Mouse (Mus musculus) CH12.LX (cell line): Measurements from ENCODE around the gene Gpr39. TPM values are rescaled to one million over a fixed set of nuclear protein-coding genes. Genes with fewer than 3 reads are reported as not detected.

ENCODE experiments used
- DNase-seq: peaks from one replicate; pipeline ENCODE4 v3.0.0-alpha.2; 2013; ENCODE audit errors: extremely low read depth
- H3K27ac ChIP-seq: 2 replicates; pipeline ENCODE4 v1.5.1; 2012; ENCODE audit warnings: low read depth, mild to moderate bottlenecking, control low read depth, moderate library complexity; ENCODE audit not compliant: insufficient read depth
- H3K27me3 ChIP-seq: replicated peaks from 2 replicates; pipeline ENCODE3; 2012; ENCODE audit warnings: inconsistent platforms
- H3K36me3 ChIP-seq, 2 experiments: replicated peaks in 1 of 2; 2 replicates each; pipeline versions ENCODE3 to v1.6.1; 2012; ENCODE audit warnings: inconsistent platforms in 1 of 2, low read length in 1 of 2, mild to moderate bottlenecking in 1 of 2, mixed read lengths in 1 of 2, moderate library complexity in 1 of 2; ENCODE audit not compliant: control insufficient read depth in 1 of 2, insufficient read depth in 1 of 2
- H3K4me1 ChIP-seq, 2 experiments: 2 replicates each; pipeline ENCODE4 v1.6.1; 2012; ENCODE audit warnings: inconsistent platforms in 1 of 2, moderate library complexity in 1 of 2; ENCODE audit not compliant: insufficient read depth in 2 of 2, control insufficient read depth in 1 of 2
- H3K4me2 ChIP-seq: 2 replicates; pipeline ENCODE4 v1.6.1; 2012; ENCODE audit warnings: low read depth, mild to moderate bottlenecking, control low read depth; ENCODE audit not compliant: poor library complexity, insufficient read depth, severe bottlenecking
- H3K4me3 ChIP-seq, 3 experiments: fragments of 150-350 bp in 1 of 3; sonication (generic) in 1 of 3; replicated peaks in 1 of 3; 2 replicates each; pipeline versions ENCODE3 to v1.5.1; 2011 to 2012; ENCODE audit warnings: low read depth in 2 of 3, low read length in 2 of 3, mild to moderate bottlenecking in 2 of 3, moderate library complexity in 2 of 3, control low read depth in 1 of 3, improper control_type of control experiment in 1 of 3, inconsistent platforms in 1 of 3, mixed read lengths in 1 of 3; ENCODE audit not compliant: poor library complexity in 1 of 3
- H3K79me2 ChIP-seq: replicated peaks from 2 replicates; pipeline ENCODE4 v1.6.1; 2012; ENCODE audit warnings: mild to moderate bottlenecking, moderate library complexity; ENCODE audit not compliant: control insufficient read depth, poor library complexity, insufficient read depth, severe bottlenecking; ENCODE audit errors: extremely low read depth
- H3K9ac ChIP-seq: 2 replicates; pipeline ENCODE4 v1.6.1; 2012; ENCODE audit warnings: low read depth, mild to moderate bottlenecking, control low read depth, moderate library complexity; ENCODE audit not compliant: insufficient read depth
- H3K9me3 ChIP-seq: replicated peaks from 2 replicates; pipeline ENCODE3; 2012; ENCODE audit warnings: low read length, inconsistent platforms, mixed read lengths
- BHLHE40 ChIP-seq: IDR thresholded peaks from 2 replicates; pipeline ENCODE4 v1.6.1; 2011; ENCODE audit warnings: mild to moderate bottlenecking, low read depth, low read length, improper control_type of control experiment
- CHD1 ChIP-seq: IDR thresholded peaks from 2 replicates; pipeline ENCODE4 v1.6.1; 2012; ENCODE audit warnings: low read depth, low read length, improper control_type of control experiment, inconsistent platforms
- CHD2 ChIP-seq: IDR thresholded peaks from 2 replicates; pipeline ENCODE4 v1.6.1; 2011; ENCODE audit warnings: low read length, improper control_type of control experiment
- E2F4 ChIP-seq: IDR thresholded peaks from 2 replicates; pipeline ENCODE4 v1.6.1; 2011; ENCODE audit warnings: low read depth, low read length, improper control_type of control experiment; ENCODE audit not compliant: insufficient replicate concordance
- ETS1 ChIP-seq: conservative IDR thresholded peaks from 2 replicates; pipeline ENCODE4 v1.6.1; 2012; ENCODE audit warnings: low read depth, mild to moderate bottlenecking, inconsistent platforms, low read length, improper control_type of control experiment, moderate library complexity
- GABPA ChIP-seq: IDR thresholded peaks from 2 replicates; pipeline ENCODE4 v1.6.1; 2012; ENCODE audit warnings: low read depth, low read length, improper control_type of control experiment, inconsistent platforms; ENCODE audit not compliant: insufficient replicate concordance
- IRF4 ChIP-seq: IDR thresholded peaks from 2 replicates; pipeline ENCODE4 v1.6.1; 2014; ENCODE audit warnings: low read depth, mild to moderate bottlenecking, inconsistent platforms, low read length, improper control_type of control experiment
- JUND ChIP-seq: conservative IDR thresholded peaks from 2 replicates; pipeline ENCODE4 v1.6.1; 2011; ENCODE audit warnings: low read depth, low read length, improper control_type of control experiment
- MAX ChIP-seq: IDR thresholded peaks from 2 replicates; pipeline ENCODE4 v1.6.1; 2011; ENCODE audit warnings: low read length, improper control_type of control experiment
- MEF2A ChIP-seq: IDR thresholded peaks from 2 replicates; pipeline ENCODE4 v1.6.1; 2014; ENCODE audit warnings: low read depth, mild to moderate bottlenecking, inconsistent platforms, low read length, improper control_type of control experiment, borderline replicate concordance
- MYC ChIP-seq: IDR thresholded peaks from 2 replicates; pipeline ENCODE4 v1.6.1; 2011; ENCODE audit warnings: low read depth, mild to moderate bottlenecking, improper control_type of control experiment, low read length
- NELFE ChIP-seq: IDR thresholded peaks from 2 replicates; pipeline ENCODE4 v1.6.1; 2011; ENCODE audit warnings: low read depth, low read length, improper control_type of control experiment
- NRF1 ChIP-seq: IDR thresholded peaks from 2 replicates; pipeline ENCODE4 v1.6.1; 2014; ENCODE audit warnings: low read depth, mild to moderate bottlenecking, inconsistent platforms, low read length, improper control_type of control experiment, moderate library complexity
- RAD21 ChIP-seq: IDR thresholded peaks from 2 replicates; pipeline ENCODE4 v1.6.1; 2011; ENCODE audit warnings: low read depth, mild to moderate bottlenecking, low read length, improper control_type of control experiment, moderate library complexity
- SIN3A ChIP-seq: IDR thresholded peaks from 2 replicates; pipeline ENCODE4 v1.6.1; 2012; ENCODE audit warnings: low read length, improper control_type of control experiment, inconsistent platforms
- SMC3 ChIP-seq: IDR thresholded peaks from 2 replicates; pipeline ENCODE4 v1.6.1; 2011; ENCODE audit warnings: low read depth, low read length, improper control_type of control experiment
- USF2 ChIP-seq: conservative IDR thresholded peaks from 2 replicates; pipeline ENCODE4 v1.6.1; 2011; ENCODE audit warnings: low read depth, low read length, improper control_type of control experiment
- ZC3H11A ChIP-seq: IDR thresholded peaks from 2 replicates; pipeline ENCODE4 v1.6.1; 2012; ENCODE audit warnings: low read depth, mild to moderate bottlenecking, inconsistent platforms, low read length, improper control_type of control experiment
- ZKSCAN1 ChIP-seq: IDR thresholded peaks from 2 replicates; pipeline ENCODE4 v1.6.1; 2012; ENCODE audit warnings: low read depth, inconsistent platforms, low read length, improper control_type of control experiment, borderline replicate concordance
- dilution Hi-C: fragments of 300-500 bp; cut with MboI; formaldehyde crosslinking; loops from 2 replicates; pipeline ENCODE4 v1.14.3; 2020; ENCODE audit warnings: low sequenced_read_pairs; ENCODE audit not compliant: extremely low pct_unique_long_range_greater_than_20kb, extremely low pct_ligation_motif_present
- in situ Hi-C: fragments of 300-500 bp; cut with MboI; formaldehyde crosslinking; loops from 3 replicates; pipeline ENCODE4 v1.14.3; 2019; ENCODE audit warnings: low sequenced_read_pairs, low pct_ligation_motif_present, low pct_unique_long_range_greater_than_20kb, mixed read lengths
- polyA plus RNA-seq: library from polyadenylated mRNA; unstranded; fragments of >175 nt; gene quantifications from 2 replicates; pipeline ENCODE4 v1.2.1, GENCODE M21; 2012; ENCODE audit warnings: low read depth; ENCODE audit not compliant: insufficient read length
- total RNA-seq, 2 experiments: library from RNA; depleted of rRNA; stranded (reverse); fragments of 300-350 nt in 1 of 2; fragments of >200 nt in 1 of 2; gene quantifications; 2 replicates each; pipeline ENCODE4 v1.2.3; 2012 to 2014

Gene Gpr39
- not detected in 2 replicates for total RNA-seq (2012; rRNA removed)
- total RNA-seq (2014; rRNA removed) = not detected in 2 replicates
- polyA plus RNA-seq = not detected in 2 replicates

GRCm38 (mm10) chr1:125676790-125677273 lies at the start of gene Gpr39:
TSS of gene Gpr39 (plus strand) at chr1:125676995.
- Histone ChIP-seq H3K4me2 (no peak within 1 kb of the TSS), H3K4me3 (no peak within 1 kb of the TSS), H3K79me2 (no peaks in the 10 kb centered on the region), H3K36me3 (no peaks in the 10 kb centered on the region), H3K27me3 (peaks cover 62% of the 10 kb centered on the region), H3K9ac (no peak within 1 kb of the TSS), H3K4me1 (no peaks in the 10 kb centered on the region), H3K27ac (no peak within 1 kb of the TSS), H3K9me3 (no peaks in the 10 kb centered on the region)
- in situ Hi-C loops (no loop called here), dilution Hi-C loops (no loop called here)
- no peak for TF ChIP-seq ZKSCAN1
- TF ChIP-seq E2F4 = no peak
- TF ChIP-seq MYC = no peak
- no peak for TF ChIP-seq CHD2
- no peak for TF ChIP-seq NELFE
- no peak for TF ChIP-seq MEF2A
- no peak for TF ChIP-seq MAX
- TF ChIP-seq USF2 = no peak
- TF ChIP-seq SIN3A = no peak
- no peak for TF ChIP-seq JUND
- DNase-seq = no peak

GRCm38 (mm10) chr1:125639501-125640253 lies 37.1 kb upstream of the Gpr39 start:
- no peak for TF ChIP-seq NRF1
- no peak for TF ChIP-seq RAD21
- TF ChIP-seq ZC3H11A = no peak
- TF ChIP-seq NELFE = no peak
- TF ChIP-seq CHD1 = no peak
- no peak for TF ChIP-seq GABPA
- TF ChIP-seq BHLHE40 = no peak
- no peak for TF ChIP-seq SMC3
- no peak for TF ChIP-seq ETS1
- TF ChIP-seq CHD2 = no peak
- no peak for TF ChIP-seq E2F4
- no peak for TF ChIP-seq IRF4

More at GRCm38 (mm10) chr1:125639501-125640253, 37.1 kb upstream of the Gpr39 start:
- H3K79me2 ChIP-seq = no peaks in the 10 kb centered on the region
- no peak overlapping the region for H3K9ac ChIP-seq
- no peaks in the 10 kb centered on the region for H3K4me1 ChIP-seq
- dilution Hi-C loops = no loop called here
- H3K27ac ChIP-seq = no peak overlapping the region
- in situ Hi-C loops = no loop called here
- H3K4me3 ChIP-seq = no peak overlapping the region
- H3K27me3 ChIP-seq = peaks cover 48% of the 10 kb centered on the region
- H3K4me2 ChIP-seq = no peak overlapping the region
- no peak for DNase-seq
- H3K36me3 ChIP-seq = no peaks in the 10 kb centered on the region
- H3K9me3 ChIP-seq = no peaks in the 10 kb centered on the region
